Mouse (Mus musculus) lung, adult 2 months (tissue): ENCODE measurements around the gene Naa20.

Source experiments
- CTCF ChIP-seq: fragments of 200-500 bp; IDR thresholded peaks from 2 replicates; pipeline ENCODE4 v1.5.1; 2011; ENCODE audit warnings: mild to moderate bottlenecking, low read length, control low read depth; ENCODE audit not compliant: insufficient read depth
- POLR2A ChIP-seq: fragments of 200-500 bp; IDR thresholded peaks from 2 replicates; pipeline ENCODE4 v1.6.1; 2011; ENCODE audit warnings: low read depth, mild to moderate bottlenecking, control low read depth, low read length, borderline replicate concordance; ENCODE audit errors: extremely low read depth

DNA sequence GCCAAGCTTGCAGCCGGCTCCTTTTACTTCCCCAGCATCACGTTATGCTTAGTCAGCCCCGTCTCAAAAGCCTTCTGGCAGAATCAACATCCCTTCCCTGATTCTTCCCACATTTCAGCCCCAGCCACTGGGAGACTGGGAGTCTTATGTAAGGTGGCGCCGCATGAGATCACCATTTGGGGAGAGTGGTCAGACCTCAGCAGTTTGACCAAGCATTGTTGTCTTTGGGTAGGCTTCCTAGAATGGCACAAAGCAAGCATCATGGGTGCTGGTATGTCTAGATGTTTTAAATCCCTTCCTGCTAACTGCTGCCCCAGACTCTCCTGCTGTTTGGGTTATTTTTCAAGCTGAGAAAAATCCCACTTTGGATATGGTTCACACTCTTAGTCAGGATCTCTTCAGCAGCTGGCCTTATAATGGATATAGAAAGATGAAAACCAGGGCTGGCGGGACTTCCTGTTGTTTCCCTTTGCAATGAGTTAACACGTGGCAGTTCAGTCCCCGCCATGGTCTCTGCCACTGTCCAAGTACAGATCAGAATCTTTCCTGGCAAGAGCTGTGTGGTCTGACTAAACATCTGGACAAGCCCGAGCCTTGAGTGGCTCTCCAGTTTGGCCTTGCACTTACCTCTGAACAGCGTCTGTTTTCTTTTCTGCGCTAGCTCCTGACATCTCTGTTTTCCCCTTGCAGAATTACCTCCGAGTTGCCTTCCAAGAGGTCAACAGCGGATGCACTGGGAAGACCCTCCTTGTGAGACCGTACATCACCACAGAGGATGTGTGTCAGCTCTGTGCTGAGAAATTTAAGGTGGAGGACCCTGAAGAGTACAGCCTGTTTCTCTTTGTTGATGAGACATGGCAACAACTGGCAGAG, 16.8 kb upstream of the Naa20 start:
- TF ChIP-seq POLR2A (no peak), CTCF (no peak)
